Mouse (Mus musculus) hindbrain, embryonic 15.5 days (tissue): ENCODE data around the gene Agrp. TPM values are rescaled to one million over a fixed set of nuclear protein-coding genes. Genes with fewer than 3 reads are reported as not detected.

ENCODE experiments used
- ATAC-seq: fragments of 200-750 bp; cut with Nextera tagmentation; 2 replicates; pipeline ENCODE4 v1.8.0; 2017; ENCODE audit warnings: low read depth, moderate number of reproducible peaks, moderate TSS enrichment; ENCODE audit not compliant: low FRiP score
- H3K27ac ChIP-seq: fragments of 300-500 bp; sonication (generic); replicated peaks from 2 replicates; pipeline ENCODE4 v1.5.1; 2015; ENCODE audit warnings: mild to moderate bottlenecking, inconsistent platforms
- H3K27me3 ChIP-seq: fragments of 300-500 bp; sonication (generic); 2 replicates; pipeline ENCODE4 v1.6.1; 2015; ENCODE audit warnings: control low read depth, inconsistent platforms
- H3K36me3 ChIP-seq: fragments of 300-500 bp; sonication (generic); 2 replicates; pipeline ENCODE4 v1.6.1; 2015; ENCODE audit warnings: control low read depth, inconsistent platforms
- H3K4me1 ChIP-seq: fragments of 300-500 bp; sonication (generic); replicated peaks from 2 replicates; pipeline ENCODE4 v1.6.1; 2015; ENCODE audit warnings: control low read depth, inconsistent platforms
- H3K4me2 ChIP-seq: fragments of 300-500 bp; sonication (generic); 2 replicates; pipeline ENCODE4 v1.6.1; 2015; ENCODE audit warnings: moderate library complexity, mild to moderate bottlenecking, inconsistent platforms
- H3K4me3 ChIP-seq: fragments of 300-500 bp; sonication (generic); 2 replicates; pipeline ENCODE4 v1.5.1; 2015; ENCODE audit warnings: mild to moderate bottlenecking, inconsistent platforms
- H3K9ac ChIP-seq: fragments of 300-500 bp; sonication (generic); 2 replicates; pipeline ENCODE4 v1.6.1; 2015; ENCODE audit warnings: inconsistent platforms
- H3K9me3 ChIP-seq: fragments of 300-500 bp; sonication (generic); 2 replicates; pipeline ENCODE4 v1.6.1; 2016; ENCODE audit warnings: control low read depth, inconsistent platforms
- WGBS: fragments of 180-500 bp; shearing (Covaris S2); methylation state at CpG from one replicate; pipeline ENCODE4 v1.1.7; 2015; 5-methylcytosine and 5-hydroxymethylcytosine counted together
- polyA plus RNA-seq: library from polyadenylated mRNA; unstranded; fragments of >200 nt; fragmentation: Nextera tagmentation; extraction: Ambion mirVana; gene quantifications from 2 replicates; pipeline ENCODE4 v1.2.1, GENCODE M21; 2015

The Agrp gene
- 0.56 and 0.80 TPM in 2 replicates for polyA plus RNA-seq

- H3K9ac ChIP-seq = peak within 1 kb of the TSS; percentile 99
- H3K27me3 ChIP-seq = no peaks in the 10 kb centered on the region
- WGBS = under 1% methylated on average over 53 of the region's 63 CpGs
- peak within 1 kb of the TSS; percentile 97 for H3K4me3 ChIP-seq
- no peaks in the 10 kb centered on the region for H3K36me3 ChIP-seq
- H3K27ac ChIP-seq = peak within 1 kb of the TSS; percentile 100
- peak; percentile 38 for ATAC-seq
- peaks cover 43% of the 10 kb centered on the region for H3K4me1 ChIP-seq
- H3K4me2 ChIP-seq = peak within 1 kb of the TSS; percentile 87
- no peaks in the 10 kb centered on the region for H3K9me3 ChIP-seq
Measured at GRCm38 (mm10) chr8:105636963-105637510, at the start of gene Agrp. Agrp (minus strand) TSS chr8:105637393.

GRCm38 (mm10) chr8:105686551-105686950, 49.4 kb upstream of the Agrp start:
- Histone ChIP-seq H3K9ac (no peak overlapping the region), H3K9me3 (no peaks in the 10 kb centered on the region), H3K27me3 (no peaks in the 10 kb centered on the region), H3K4me3 (no peak overlapping the region), H3K4me2 (no peak overlapping the region), H3K27ac (no peak overlapping the region), H3K36me3 (peaks cover 21% of the 10 kb centered on the region), H3K4me1 (0 out of 2 replicates have a peak, but pooled peaks cover 5% of the 10 kb centered on the region)
- WGBS = 68% methylated on average over 6 of the region's 6 CpGs
- ATAC-seq = no peak

GRCm38 (mm10) chr8:105685796-105686308, 48.7 kb upstream of the Agrp start, which contains the start of gene Carmil2:
Carmil2 (plus strand) TSS chr8:105686274.
- H3K4me1 ChIP-seq = 0 out of 2 replicates have a peak, but pooled peaks cover 5% of the 10 kb centered on the region
- H3K9ac ChIP-seq = no peak within 1 kb of the TSS
- no peaks in the 10 kb centered on the region for H3K9me3 ChIP-seq
- no peak within 1 kb of the TSS for H3K4me3 ChIP-seq
- WGBS = 16% methylated on average over 26 of the region's 26 CpGs
- 0 out of 2 replicates have a peak, but pooled peaks have one; percentile 21 for ATAC-seq
- peaks cover 28% of the 10 kb centered on the region for H3K36me3 ChIP-seq
- H3K4me2 ChIP-seq = peak within 1 kb of the TSS; percentile 17; the same call in 1 of the 2 replicates
- H3K27ac ChIP-seq = no peak within 1 kb of the TSS
- no peaks in the 10 kb centered on the region for H3K27me3 ChIP-seq

GRCm38 (mm10) chr8:105685325-105685724, 48.1 kb upstream of the Agrp start:
- Histone ChIP-seq H3K4me3 (no peak overlapping the region), H3K9me3 (no peaks in the 10 kb centered on the region), H3K4me1 (0 out of 2 replicates have a peak, but pooled peaks cover 5% of the 10 kb centered on the region), H3K9ac (no peak overlapping the region), H3K27ac (no peak overlapping the region), H3K4me2 (no peak overlapping the region), H3K36me3 (peaks cover 33% of the 10 kb centered on the region), H3K27me3 (no peaks in the 10 kb centered on the region)
- no peak for ATAC-seq
- 84% methylated on average over 7 of the region's 7 CpGs for WGBS

- ATAC-seq = no peak
- Histone ChIP-seq H3K4me1 (no peaks in the 10 kb centered on the region), H3K4me2 (no peak overlapping the region), H3K36me3 (peaks cover 81% of the 10 kb centered on the region), H3K9me3 (no peaks in the 10 kb centered on the region), H3K27ac (no peak overlapping the region), H3K4me3 (no peak overlapping the region), H3K9ac (no peak overlapping the region), H3K27me3 (no peaks in the 10 kb centered on the region)
- 87% methylated on average over 1 of the region's 1 CpGs for WGBS
Measured at GRCm38 (mm10) chr8:105677891-105678290, 40.7 kb upstream of the Agrp start.

GRCm38 (mm10) chr8:105661167-105661566, 24.0 kb upstream of the Agrp start:
- no peaks in the 10 kb centered on the region for H3K9me3 ChIP-seq

GRCm38 (mm10) chr8:105657641-105658040, 20.4 kb upstream of the Agrp start:
- no peak overlapping the region for H3K9ac ChIP-seq
- no peak overlapping the region for H3K4me3 ChIP-seq
- H3K27ac ChIP-seq = no peak overlapping the region
- H3K4me1 ChIP-seq = no peaks in the 10 kb centered on the region
- H3K9me3 ChIP-seq = no peaks in the 10 kb centered on the region
- peaks cover 10% of the 10 kb centered on the region; the same call in 1 of the 2 replicates for H3K36me3 ChIP-seq
- no peak for ATAC-seq
- H3K4me2 ChIP-seq = no peak overlapping the region
- no peaks in the 10 kb centered on the region for H3K27me3 ChIP-seq

More at GRCm38 (mm10) chr8:105661167-105661566, 24.0 kb upstream of the Agrp start:
- H3K27ac ChIP-seq = no peak overlapping the region
- H3K36me3 ChIP-seq = peaks cover 22% of the 10 kb centered on the region
- WGBS = 79% methylated on average over 3 of the region's 3 CpGs
- no peak overlapping the region for H3K9ac ChIP-seq
- no peak for ATAC-seq
- H3K4me2 ChIP-seq = no peak overlapping the region
- no peaks in the 10 kb centered on the region for H3K27me3 ChIP-seq
- H3K4me3 ChIP-seq = no peak overlapping the region
- H3K4me1 ChIP-seq = no peaks in the 10 kb centered on the region

GRCm38 (mm10) chr8:105648929-105649328, 11.7 kb upstream of the Agrp start:
- H3K27ac ChIP-seq = no peak overlapping the region
- no peak overlapping the region for H3K4me3 ChIP-seq
- no peak for ATAC-seq
- H3K4me2 ChIP-seq = no peak overlapping the region
- H3K9ac ChIP-seq = no peak overlapping the region
- H3K9me3 ChIP-seq = no peaks in the 10 kb centered on the region
- H3K4me1 ChIP-seq = no peaks in the 10 kb centered on the region
- 94% methylated on average over 1 of the region's 1 CpGs for WGBS
- H3K27me3 ChIP-seq = no peaks in the 10 kb centered on the region
- H3K36me3 ChIP-seq = peaks cover 24% of the 10 kb centered on the region

GRCm38 (mm10) chr8:105645205-105645604, 8.0 kb upstream of the Agrp start:
- no peak for ATAC-seq
- no peaks in the 10 kb centered on the region for H3K9me3 ChIP-seq
- 96% methylated on average over 1 of the region's 1 CpGs for WGBS
- no peak overlapping the region for H3K27ac ChIP-seq
- peaks cover 14% of the 10 kb centered on the region; the same call in 1 of the 2 replicates for H3K36me3 ChIP-seq
- no peak overlapping the region for H3K4me2 ChIP-seq
- H3K4me3 ChIP-seq = no peak overlapping the region
- peaks cover 7% of the 10 kb centered on the region for H3K4me1 ChIP-seq
- H3K9ac ChIP-seq = no peak overlapping the region
- no peaks in the 10 kb centered on the region for H3K27me3 ChIP-seq

GRCm38 (mm10) chr8:105640511-105640910, 3.3 kb upstream of the Agrp start:
- 63% methylated on average over 2 of the region's 2 CpGs for WGBS
- Histone ChIP-seq H3K27ac (no peak overlapping the region), H3K36me3 (peaks cover 14% of the 10 kb centered on the region; the same call in 1 of the 2 replicates), H3K27me3 (no peaks in the 10 kb centered on the region), H3K4me3 (no peak overlapping the region), H3K4me1 (peaks cover 35% of the 10 kb centered on the region), H3K9me3 (no peaks in the 10 kb centered on the region), H3K4me2 (no peak overlapping the region), H3K9ac (no peak overlapping the region)
- no peak for ATAC-seq

- Histone ChIP-seq H3K27ac (no peak overlapping the region), H3K9me3 (no peaks in the 10 kb centered on the region)
- 59% methylated on average over 1 of the region's 1 CpGs for WGBS
Measured at GRCm38 (mm10) chr8:105639835-105640234, 2.6 kb upstream of the Agrp start.

GRCm38 (mm10) chr8:105638510-105638909, 1.3 kb upstream of the Agrp start:
- Histone ChIP-seq H3K4me3 (peak overlapping the region; percentile 97), H3K36me3 (peaks cover under 1% of the 10 kb centered on the region; the same call in 1 of the 2 replicates), H3K9me3 (no peaks in the 10 kb centered on the region), H3K9ac (peak overlapping the region; percentile 14; the same call in 1 of the 2 replicates), H3K4me2 (peak overlapping the region; percentile 87), H3K27me3 (no peaks in the 10 kb centered on the region), H3K27ac (no peak overlapping the region), H3K4me1 (peaks cover 43% of the 10 kb centered on the region)
- WGBS = 85% methylated on average over 4 of the region's 4 CpGs
- ATAC-seq = no peak

More at GRCm38 (mm10) chr8:105639835-105640234, 2.6 kb upstream of the Agrp start:
- Histone ChIP-seq H3K27me3 (no peaks in the 10 kb centered on the region), H3K9ac (no peak overlapping the region), H3K4me1 (peaks cover 42% of the 10 kb centered on the region), H3K36me3 (peaks cover 9% of the 10 kb centered on the region; the same call in 1 of the 2 replicates), H3K4me3 (no peak overlapping the region), H3K4me2 (no peak overlapping the region)
- no peak for ATAC-seq
